Mouse (Mus musculus): ENCODE data around the gene Samd10.

Samd10 gene

DNA sequence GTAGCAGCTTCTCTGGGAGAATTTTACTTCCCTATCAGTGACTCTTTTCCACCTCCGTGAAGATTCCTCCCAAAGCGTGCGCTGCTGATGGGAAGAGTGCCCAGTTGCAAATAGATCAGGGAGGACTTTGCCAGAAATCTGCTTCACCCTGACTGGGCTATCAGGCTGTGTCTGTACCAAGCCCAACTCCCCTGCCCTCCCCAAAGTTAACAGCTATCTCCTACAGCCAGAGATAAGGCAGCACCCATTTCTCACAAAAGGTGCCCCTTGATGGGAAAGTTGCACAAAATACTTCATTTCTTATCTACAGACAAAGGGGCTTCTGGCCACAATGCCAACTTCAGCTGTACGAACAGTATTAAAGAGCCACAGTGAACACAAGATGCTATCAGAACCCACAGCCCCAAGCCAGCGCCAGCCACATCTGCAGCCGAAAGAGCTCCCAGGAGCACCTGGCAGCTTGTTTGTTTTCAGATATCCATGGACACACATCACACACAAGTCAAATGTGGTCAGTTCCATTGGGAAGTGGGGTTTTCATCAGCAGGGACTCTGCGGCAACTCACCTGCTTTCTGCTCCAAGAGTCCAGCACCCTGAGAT, 20.9 kb downstream of the Samd10 start:
- no peak for DNase-seq (ENCODE audit: low spot score in 2 of 2)

- no peak for DNase-seq (ENCODE audit: low spot score in 2 of 2)
Measured at GRCm38 (mm10) chr2:181577126-181577525, 21.9 kb downstream of the Samd10 start.

GRCm38 (mm10) chr2:181576613-181577012, 22.4 kb downstream of the Samd10 start:
- DNase-seq (ENCODE audit: low spot score in 2 of 2): no peak

DNA sequence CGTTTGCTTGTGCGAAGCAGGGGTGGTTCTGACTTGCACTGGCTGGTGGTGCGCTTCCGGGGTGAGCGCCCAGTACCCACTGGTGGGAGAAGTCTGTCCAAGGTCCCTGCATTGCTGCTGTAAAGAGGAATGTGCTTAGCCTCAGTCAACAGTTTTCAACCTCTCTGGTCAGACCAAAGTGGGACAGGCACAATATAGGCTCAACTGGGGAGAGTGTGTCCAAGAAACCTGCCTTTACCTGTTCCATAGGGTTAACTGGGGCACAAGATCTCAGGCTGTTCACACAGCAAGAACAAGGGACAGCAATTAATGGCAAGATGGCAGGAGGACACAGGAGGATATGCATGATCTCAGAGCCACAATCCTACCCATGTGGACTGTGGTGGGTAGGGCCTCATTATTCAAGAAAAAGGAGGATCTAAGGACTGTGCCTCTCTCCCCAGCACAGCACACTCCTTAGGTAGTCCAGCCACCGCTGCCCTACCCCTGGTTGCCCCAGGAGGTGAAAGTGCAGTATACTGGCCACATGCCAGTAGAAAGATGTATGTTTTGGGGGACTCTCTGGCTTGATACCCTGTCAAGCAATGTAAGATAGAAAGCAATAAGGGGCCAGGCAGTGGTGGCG, 24.0 kb downstream of the Samd10 start:
- no peak for DNase-seq (ENCODE audit: low spot score in 2 of 2)

DNA sequence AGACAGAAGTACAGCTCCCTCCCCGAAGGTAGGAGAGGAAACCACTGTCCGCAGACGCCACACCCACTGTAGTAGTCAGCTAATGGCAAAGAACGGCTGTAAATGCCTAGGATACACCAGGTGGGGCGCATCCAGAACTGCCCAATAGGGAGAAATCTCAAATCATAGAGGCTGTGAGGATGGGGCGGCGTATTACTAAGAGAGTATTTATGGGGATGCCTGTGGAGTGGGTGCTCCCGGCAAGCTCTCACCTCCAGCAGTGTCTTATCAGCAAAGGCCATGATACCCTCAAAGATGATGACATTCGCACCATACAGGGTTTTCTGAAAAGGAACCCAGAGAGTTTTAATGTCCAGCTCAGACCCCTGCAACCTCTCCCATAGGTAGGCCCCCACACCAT, 25.1 kb downstream of the Samd10 start:
- no peak for DNase-seq (ENCODE audit: low spot score in 2 of 2)

GRCm38 (mm10) chr2:181572921-181573920, 25.8 kb downstream of the Samd10 start:
- no peak for DNase-seq (ENCODE audit: low spot score in 2 of 2)

- no peak for DNase-seq (ENCODE audit: low spot score in 2 of 2)
Measured at GRCm38 (mm10) chr2:181571941-181572670, 26.9 kb downstream of the Samd10 start.

DNA sequence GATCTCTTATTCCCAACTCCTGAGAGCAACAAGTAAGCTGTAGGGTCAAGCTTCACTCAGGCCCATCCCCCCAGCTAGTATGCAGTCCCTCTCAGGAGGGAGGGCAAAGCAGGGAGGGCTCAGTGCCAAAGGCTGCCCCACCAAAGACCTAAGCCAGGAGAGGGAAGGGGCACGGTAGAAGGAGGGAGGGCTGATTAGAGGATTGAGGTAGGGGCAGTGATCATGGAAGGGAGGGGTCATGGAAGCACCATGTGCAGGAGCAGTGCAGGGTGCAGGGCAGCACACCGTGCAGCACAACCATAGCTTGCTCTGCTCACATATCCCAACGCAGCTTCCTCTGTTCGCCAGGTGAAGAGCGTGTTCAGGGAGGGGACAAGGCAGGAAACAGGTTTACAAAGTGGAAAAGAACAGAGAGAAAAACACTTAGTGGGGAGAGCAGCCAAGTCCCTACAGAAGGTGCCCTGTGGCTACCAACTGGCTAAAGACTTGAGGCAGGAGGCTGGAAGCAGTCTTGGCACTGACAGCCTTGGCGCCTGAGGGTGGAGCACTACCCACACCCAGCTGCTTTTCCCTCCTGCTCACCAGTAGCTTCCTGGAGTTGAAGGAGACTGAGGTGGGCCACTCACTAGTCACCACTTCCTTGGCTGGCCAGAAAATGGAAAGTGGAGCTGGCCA, 28.0 kb downstream of the Samd10 start:
- no peak for DNase-seq (ENCODE audit: low spot score in 2 of 2)

DNA sequence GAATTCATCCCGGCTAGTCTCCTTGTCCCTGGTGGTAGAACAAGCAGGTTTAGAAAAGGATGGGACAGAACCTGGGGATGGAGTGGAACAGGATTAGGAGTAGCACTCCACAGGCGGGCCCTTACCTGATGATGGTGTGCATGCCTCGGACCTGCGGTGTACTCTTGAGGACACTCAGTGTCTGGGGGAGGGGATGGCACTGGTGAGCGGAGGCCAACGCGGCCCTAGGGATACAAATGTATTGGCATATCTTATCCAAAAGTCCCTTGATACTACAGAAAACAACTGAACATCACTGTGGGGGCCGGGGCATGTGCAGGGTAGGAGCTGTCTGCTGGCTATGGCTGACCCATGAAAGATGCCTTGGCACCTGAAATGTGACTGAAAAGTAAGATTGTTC, 28.6 kb downstream of the Samd10 start:
- no peak for DNase-seq (ENCODE audit: low spot score in 2 of 2)

GRCm38 (mm10) chr2:181569856-181570255, 29.2 kb downstream of the Samd10 start:
- no peak for DNase-seq (ENCODE audit: low spot score in 2 of 2)

GRCm38 (mm10) chr2:181568272-181569008, 30.6 kb downstream of the Samd10 start:
- DNase-seq (ENCODE audit: low spot score in 2 of 2): no peak

- DNase-seq (ENCODE audit: low spot score in 2 of 2): no peak
Measured at GRCm38 (mm10) chr2:181567338-181567737, 31.7 kb downstream of the Samd10 start.

GRCm38 (mm10) chr2:181553772-181554171, 45.2 kb downstream of the Samd10 start:
- DNase-seq (ENCODE audit: low spot score in 2 of 2): no peak

DNA sequence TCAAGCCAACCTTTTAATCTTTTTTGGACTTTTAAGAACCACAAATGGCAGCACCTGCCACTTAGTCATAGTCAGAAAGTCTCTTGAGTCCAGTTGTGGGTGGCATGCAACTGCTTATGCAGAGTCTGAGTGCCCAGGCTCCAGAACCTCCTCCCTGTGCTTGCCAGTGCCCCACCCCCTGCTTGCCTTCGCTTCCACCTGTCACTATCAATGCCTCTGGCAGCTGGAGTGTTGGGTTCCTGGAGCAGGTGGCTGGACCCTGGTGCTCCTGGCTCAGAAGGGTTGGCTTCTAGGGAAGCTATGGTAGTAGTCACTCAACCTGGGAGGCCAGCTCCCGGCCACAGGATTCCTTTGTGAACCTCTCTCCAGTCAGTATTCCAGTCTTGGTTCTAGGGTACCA, 48.8 kb downstream of the Samd10 start:
- no peak for DNase-seq (ENCODE audit: low spot score in 2 of 2)

DNA sequence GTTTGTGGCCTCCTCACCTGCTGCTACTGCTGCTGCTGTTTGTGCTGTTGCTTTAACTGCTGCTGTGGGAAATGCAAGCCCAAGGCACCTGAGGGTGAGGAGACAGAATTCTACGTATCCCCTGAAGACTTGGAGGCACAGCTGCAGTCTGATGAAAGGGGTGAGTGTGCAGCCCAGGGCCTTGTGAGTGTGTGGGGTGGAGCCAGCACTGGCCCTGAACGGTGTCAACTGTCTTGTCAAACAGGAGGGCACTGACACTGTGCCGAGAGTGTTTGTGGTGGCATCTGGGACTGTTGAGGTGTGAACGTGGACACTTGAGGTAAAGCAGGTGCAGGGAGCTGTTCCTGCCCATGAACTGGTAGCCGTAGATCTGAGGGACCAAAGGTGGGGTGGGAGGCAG, 50.3 kb downstream of the Samd10 start:
- no peak for DNase-seq (ENCODE audit: low spot score in 2 of 2)

DNA sequence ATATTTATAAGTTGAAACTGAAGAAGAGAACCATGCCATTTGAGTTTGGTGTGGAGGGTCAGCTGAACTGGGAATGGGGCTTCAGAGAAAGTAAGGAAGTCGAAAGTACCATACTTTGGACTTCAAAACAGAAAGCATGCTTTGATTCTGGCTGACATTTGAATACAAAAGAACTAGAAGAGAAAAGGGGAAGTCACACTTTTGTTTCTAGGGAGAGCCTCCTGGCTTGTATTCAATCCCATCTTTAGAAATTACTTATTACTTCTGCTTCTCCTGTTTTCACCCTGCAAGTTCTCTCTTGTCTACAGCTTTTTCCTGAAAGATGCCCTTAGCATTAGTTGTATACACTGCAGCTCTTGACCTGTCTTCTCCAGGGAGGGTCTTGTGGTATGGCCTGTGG, 50.8 kb downstream of the Samd10 start:
- DNase-seq (ENCODE audit: low spot score in 2 of 2): no peak

DNA sequence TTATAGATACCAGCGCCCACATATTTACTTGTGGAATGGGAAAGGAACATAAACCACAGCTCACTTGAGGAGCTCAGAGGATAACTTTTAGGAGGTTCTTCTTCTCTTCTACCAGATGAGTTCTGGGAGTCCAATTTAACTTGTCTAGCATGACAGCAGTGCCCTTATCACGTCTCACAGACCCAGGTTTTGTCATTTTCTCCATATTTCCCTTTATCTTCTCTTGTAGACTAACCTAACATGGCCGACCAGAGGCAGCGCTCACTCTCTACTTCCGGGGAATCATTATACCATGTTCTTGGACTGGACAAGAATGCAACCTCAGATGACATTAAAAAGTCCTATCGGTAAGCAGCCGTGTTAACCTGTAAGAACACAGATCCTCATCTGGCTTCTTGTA, 52.9 kb downstream of the Samd10 start:
- DNase-seq (ENCODE audit: low spot score in 2 of 2): no peak

Data from urinary bladder, postnatal 36 days (tissue).